Mouse (Mus musculus) lung, adult 2 months (tissue): ENCODE measurements around the gene Rbp7. TPM values are rescaled to one million over a fixed set of nuclear protein-coding genes. Genes with fewer than 3 reads are reported as not detected.
A peak's percentile ranks its signal among the peaks of the same experiment; 100 is the strongest.

Experiments used
- DNase-seq: peaks from one replicate; pipeline ENCODE4 v3.0.0; 2022
- H3K4me1 ChIP-seq: fragments of 200-500 bp; 2 replicates; pipeline ENCODE4 v1.6.1; 2011; ENCODE audit warnings: low read length; ENCODE audit not compliant: control insufficient read depth, insufficient read depth
- H3K4me3 ChIP-seq: fragments of 200-500 bp; replicated peaks from 2 replicates; pipeline ENCODE3; 2011; ENCODE audit warnings: low read depth, mild to moderate bottlenecking, control low read depth, low read length; ENCODE audit errors: extremely low read depth
- CTCF ChIP-seq: fragments of 200-500 bp; IDR thresholded peaks from 2 replicates; pipeline ENCODE4 v1.5.1; 2011; ENCODE audit warnings: mild to moderate bottlenecking, low read length, control low read depth; ENCODE audit not compliant: insufficient read depth
- POLR2A ChIP-seq: fragments of 200-500 bp; IDR thresholded peaks from 2 replicates; pipeline ENCODE4 v1.6.1; 2011; ENCODE audit warnings: low read depth, mild to moderate bottlenecking, control low read depth, low read length, borderline replicate concordance; ENCODE audit errors: extremely low read depth
- WGBS: fragments of 180-500 bp; shearing (Covaris S2); methylation state at CpG from one replicate; pipeline ENCODE4 v1.1.7; 2018; 5-methylcytosine and 5-hydroxymethylcytosine counted together
- polyA plus RNA-seq: library from polyadenylated mRNA; depleted of rRNA; stranded (reverse); fragments of >200 nt; gene quantifications from 2 replicates; pipeline ENCODE4 v1.2.3, GENCODE M21; 2012; rRNA removed

Rbp7 gene
- polyA plus RNA-seq: 2.1 and 2.2 TPM in 2 replicates

DNA sequence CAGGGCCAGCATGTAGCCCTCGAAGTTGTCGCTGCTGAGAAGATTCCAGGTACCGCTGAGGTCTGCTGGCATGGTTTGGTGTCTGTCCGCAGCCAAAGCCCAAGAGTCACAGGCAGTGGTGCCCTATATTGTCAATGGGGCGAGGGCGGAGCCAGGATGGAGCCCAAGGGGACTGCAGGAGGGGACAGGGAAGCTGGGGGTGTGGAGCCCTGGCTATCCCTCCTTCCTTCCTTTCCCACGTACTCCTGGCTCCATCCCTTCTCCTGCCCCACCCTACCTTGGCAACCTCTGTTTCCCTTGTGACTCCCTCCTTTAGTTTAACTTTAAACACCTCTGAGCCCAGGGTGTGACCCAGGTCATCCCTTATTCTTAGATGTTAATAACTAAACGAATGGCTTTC, at the start of gene Rbp7:
Gene Rbp7 (minus strand): TSS at position 100 of the 400 bp plus-strand sequence.
- WGBS: 43% methylated on average over 8 of the region's 8 CpGs
- TF ChIP-seq POLR2A (no peak), CTCF (no peak)
- DNase-seq: no peak
- Histone ChIP-seq H3K4me3 (no peak within 1 kb of the TSS), H3K4me1 (no peaks in the 10 kb centered on the region)

DNA sequence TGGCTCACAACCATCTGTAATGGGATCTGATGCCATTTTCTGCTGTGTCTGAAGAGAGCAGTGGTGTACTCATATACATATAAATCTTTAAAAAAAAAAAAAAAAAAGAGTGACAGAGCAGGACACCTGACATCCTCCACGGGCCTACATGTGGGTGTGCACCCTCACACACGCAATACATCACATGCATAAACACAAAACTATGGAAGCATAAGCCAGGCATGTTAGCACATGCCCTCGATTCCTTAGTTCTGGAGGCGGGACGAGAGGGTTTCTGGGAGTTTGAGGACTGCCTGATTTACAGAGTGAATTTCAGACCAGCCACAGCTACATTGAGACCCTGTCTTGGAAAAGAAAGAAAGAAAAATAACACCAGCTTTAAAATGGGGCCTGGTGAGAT, 49.6 kb upstream of the Rbp7 start:
- H3K4me3 ChIP-seq: no peak overlapping the region
- DNase-seq: no peak
- 76% methylated on average over 5 of the region's 5 CpGs for WGBS

GRCm38 (mm10) chr4:149499790-149500189, 45.0 kb upstream of the Rbp7 start:
- Histone ChIP-seq H3K4me3 (no peak overlapping the region), H3K4me1 (no peaks in the 10 kb centered on the region)
- WGBS: 62% methylated on average over 5 of the region's 5 CpGs
- no peak for TF ChIP-seq POLR2A
- TF ChIP-seq CTCF: no peak
- no peak for DNase-seq

More for the DNA sequence above, 49.6 kb upstream of the Rbp7 start:
- TF ChIP-seq CTCF (no peak), POLR2A (no peak)
- H3K4me1 ChIP-seq: no peaks in the 10 kb centered on the region

GRCm38 (mm10) chr4:149498901-149499300, 44.1 kb upstream of the Rbp7 start:
- DNase-seq: no peak
- TF ChIP-seq POLR2A (no peak), CTCF (no peak)
- no peaks in the 10 kb centered on the region for H3K4me1 ChIP-seq
- no peak overlapping the region for H3K4me3 ChIP-seq
- 69% methylated on average over 8 of the region's 8 CpGs for WGBS

GRCm38 (mm10) chr4:149496612-149497011, 41.8 kb upstream of the Rbp7 start:
- Histone ChIP-seq H3K4me1 (no peaks in the 10 kb centered on the region), H3K4me3 (no peak overlapping the region)
- TF ChIP-seq POLR2A (no peak), CTCF (no peak)
- DNase-seq: no peak
- 76% methylated on average over 2 of the region's 2 CpGs for WGBS

DNA sequence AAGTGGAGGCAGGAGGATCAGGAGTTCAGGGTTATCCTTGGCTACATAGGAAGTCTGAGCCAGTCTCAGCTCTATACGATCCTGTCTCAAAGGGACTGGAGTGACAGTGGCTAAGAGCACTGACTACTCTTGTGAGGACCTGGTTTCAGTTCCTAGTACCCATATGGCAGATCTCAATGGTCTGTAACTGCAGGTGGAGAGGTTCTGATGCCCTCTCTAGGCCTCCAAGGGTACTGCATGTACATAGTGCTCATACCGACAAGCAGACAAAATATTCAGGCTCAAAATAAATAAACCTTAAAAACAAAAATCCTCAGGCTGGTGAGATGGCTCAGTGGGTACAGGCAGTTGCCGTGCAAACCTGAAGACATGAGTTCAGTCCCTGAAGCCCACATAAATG, 36.4 kb upstream of the Rbp7 start:
- no peak for TF ChIP-seq CTCF
- no peak for TF ChIP-seq POLR2A
- DNase-seq: no peak
- 96% methylated on average over 3 of the region's 3 CpGs for WGBS
- Histone ChIP-seq H3K4me3 (no peak overlapping the region), H3K4me1 (no peaks in the 10 kb centered on the region)

DNA sequence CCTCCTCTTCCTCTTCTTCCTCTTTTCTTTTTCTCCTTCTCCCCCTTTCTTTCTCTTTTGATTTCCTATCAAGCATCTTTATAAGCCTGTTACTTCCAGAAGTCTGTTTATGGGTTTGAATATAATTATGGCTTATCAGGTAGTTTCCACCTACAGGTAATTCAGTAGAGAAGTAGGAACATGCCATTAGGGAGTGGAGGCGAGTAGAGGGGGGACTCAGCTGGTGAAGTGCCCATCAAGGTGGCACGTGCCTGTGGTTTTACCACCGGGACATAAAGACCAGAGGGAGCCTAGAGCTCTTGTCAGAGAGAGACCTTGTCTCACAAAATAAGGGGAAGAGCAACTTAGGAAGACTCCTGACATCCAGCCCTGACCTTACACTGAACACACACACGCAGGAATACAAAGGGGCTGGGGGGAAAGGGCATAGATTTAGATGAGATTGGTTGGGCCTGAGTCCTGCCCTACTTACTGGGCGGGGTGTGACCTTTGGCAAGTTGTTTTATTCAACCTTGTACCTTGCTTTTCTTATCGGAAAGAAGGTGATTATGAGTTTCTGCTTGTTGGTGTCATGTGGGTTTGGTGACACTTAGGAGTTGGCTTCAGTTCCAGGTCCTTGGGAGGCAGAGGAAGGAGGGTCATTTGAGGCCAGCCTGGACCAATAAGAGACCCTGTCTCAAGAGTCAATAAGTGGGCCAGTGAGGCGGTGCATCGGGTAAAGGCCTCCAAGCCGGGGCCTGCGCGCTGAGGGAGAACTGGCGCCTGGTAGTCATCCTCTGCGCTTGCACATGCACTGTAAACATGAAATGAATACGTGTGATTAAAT, 34.9 kb upstream of the Rbp7 start:
- 80% methylated on average over 14 of the region's 14 CpGs for WGBS
- Histone ChIP-seq H3K4me1 (no peaks in the 10 kb centered on the region), H3K4me3 (no peak overlapping the region)
- TF ChIP-seq POLR2A (no peak), CTCF (no peak)
- no peak for DNase-seq

- DNase-seq: no peak
- no peak overlapping the region for H3K4me3 ChIP-seq
- 92% methylated on average over 12 of the region's 12 CpGs for WGBS
- TF ChIP-seq POLR2A (no peak), CTCF (no peak)
- H3K4me1 ChIP-seq: no peaks in the 10 kb centered on the region
Measured at GRCm38 (mm10) chr4:149487729-149488128, 33.0 kb upstream of the Rbp7 start.

DNA sequence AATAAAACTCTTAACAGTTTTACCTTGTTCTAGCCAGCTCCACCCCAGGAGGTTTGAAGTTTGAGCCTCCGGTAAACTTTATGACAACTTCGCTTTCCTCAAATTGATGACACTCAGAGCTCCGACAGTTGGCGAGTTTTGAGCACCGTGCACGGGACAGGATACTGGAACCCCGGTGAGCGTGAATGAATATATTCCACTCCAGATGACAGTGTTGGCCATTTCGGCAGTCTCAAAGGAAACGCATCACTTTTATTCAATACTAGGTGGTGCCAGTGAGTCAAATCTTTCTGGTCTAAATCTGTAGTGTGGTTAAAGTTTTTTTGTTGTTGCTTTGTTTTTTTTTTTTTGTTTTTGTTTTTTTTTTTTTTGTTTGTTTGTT, 31.0 kb upstream of the Rbp7 start:
- Histone ChIP-seq H3K4me3 (peak overlapping the region; percentile 82), H3K4me1 (no peaks in the 10 kb centered on the region)
- DNase-seq: peak; percentile 40
- under 1% methylated on average over 10 of the region's 10 CpGs for WGBS
- no peak for TF ChIP-seq POLR2A
- TF ChIP-seq CTCF: no peak

GRCm38 (mm10) chr4:149485053-149485824, 30.5 kb upstream of the Rbp7 start, which contains the start of the genes Nmnat1 and Lzic:
Gene Nmnat1, minus strand, starts transcription at chr4:149485202.
Gene Lzic, plus strand, starts transcription at chr4:149485229.
- H3K4me1 ChIP-seq: no peaks in the 10 kb centered on the region
- TF ChIP-seq POLR2A (peak; percentile 60; the same call in 1 of the 2 replicates), CTCF (no peak)
- WGBS: under 1% methylated on average over 60 of the region's 60 CpGs
- H3K4me3 ChIP-seq: peak within 1 kb of the TSS; percentile 82
- peak; percentile 91 for DNase-seq
